Mouse (Mus musculus) limb, embryonic 10.5 days (tissue): ENCODE measurements around the gene Rnf186. TPM values are rescaled to one million over a fixed set of nuclear protein-coding genes. Genes with fewer than 3 reads are reported as not detected.
A peak's percentile ranks its signal among the peaks of the same experiment; 100 is the strongest.
"Not testable (repeated sequence)": the region's sequence is repeated elsewhere in the genome, so short reads cannot be mapped to it uniquely, and the experiment has no call there.

Source experiments
- DNase-seq: peaks from one replicate; pipeline ENCODE4 v3.0.0-alpha.2; 2017; ENCODE audit warnings: low spot score
- H3K27ac ChIP-seq: fragments of 300-500 bp; sonication (generic); 2 replicates; pipeline ENCODE4 v1.5.1; 2016; ENCODE audit warnings: mild to moderate bottlenecking
- H3K27me3 ChIP-seq: fragments of 300-500 bp; sonication (generic); 2 replicates; pipeline ENCODE4 v1.6.1; 2016; ENCODE audit warnings: low read depth, mild to moderate bottlenecking; ENCODE audit not compliant: poor library complexity, severe bottlenecking
- H3K36me3 ChIP-seq: fragments of 300-500 bp; sonication (generic); 2 replicates; pipeline ENCODE4 v1.6.1; 2016; ENCODE audit warnings: mild to moderate bottlenecking, moderate library complexity
- H3K4me1 ChIP-seq: fragments of 300-500 bp; sonication (generic); 2 replicates; pipeline ENCODE4 v1.6.1; 2016
- H3K4me3 ChIP-seq: fragments of 300-500 bp; sonication (generic); 2 replicates; pipeline ENCODE4 v1.5.1; 2016; ENCODE audit warnings: mild to moderate bottlenecking, moderate library complexity
- H3K9me3 ChIP-seq: fragments of 300-500 bp; sonication (generic); replicated peaks from 2 replicates; pipeline ENCODE4 v1.6.1; 2016; ENCODE audit warnings: mild to moderate bottlenecking
- WGBS: fragments of 180-500 bp; shearing (Covaris S2); methylation state at CpG from one replicate; pipeline ENCODE4 v1.1.7; 2016; 5-methylcytosine and 5-hydroxymethylcytosine counted together
- polyA plus RNA-seq: library from polyadenylated mRNA; unstranded; fragments of >200 nt; fragmentation: Nextera tagmentation; extraction: Ambion mirVana; gene quantifications from 2 replicates; pipeline ENCODE4 v1.2.1, GENCODE M21; 2016

Rnf186 gene
- polyA plus RNA-seq, 1 experiment from 2014 or later: not detected

DNA sequence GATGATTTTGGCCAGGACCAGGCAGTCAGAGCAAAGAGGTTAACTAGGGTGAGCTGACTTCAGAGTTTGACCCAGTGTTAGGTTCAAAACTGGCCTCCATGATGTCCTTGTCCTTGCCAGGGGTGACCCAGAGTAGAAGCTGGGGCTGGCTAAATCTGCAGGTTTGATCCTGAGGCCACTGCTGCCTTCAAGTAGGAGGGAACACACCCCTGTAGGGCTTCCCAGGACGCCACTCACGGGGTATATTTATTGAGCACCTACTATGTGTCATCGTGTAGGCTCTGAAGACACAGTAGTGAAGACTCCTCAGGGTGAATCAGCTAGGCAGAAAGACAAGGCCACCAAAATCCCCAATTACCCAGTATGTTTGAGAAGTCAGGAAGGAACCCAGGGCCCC lies 6.8 kb downstream of the Rnf186 start:
- no peaks in the 10 kb centered on the region for H3K9me3 ChIP-seq
- WGBS: 33% methylated on average over 3 of the region's 3 CpGs
- no peaks in the 10 kb centered on the region for H3K36me3 ChIP-seq
- H3K4me1 ChIP-seq: peaks cover 30% of the 10 kb centered on the region
- peak overlapping the region; percentile 70 for H3K4me3 ChIP-seq
- H3K27me3 ChIP-seq: no peaks in the 10 kb centered on the region
- H3K27ac ChIP-seq: peak overlapping the region; percentile 93
- DNase-seq: no peak

DNA sequence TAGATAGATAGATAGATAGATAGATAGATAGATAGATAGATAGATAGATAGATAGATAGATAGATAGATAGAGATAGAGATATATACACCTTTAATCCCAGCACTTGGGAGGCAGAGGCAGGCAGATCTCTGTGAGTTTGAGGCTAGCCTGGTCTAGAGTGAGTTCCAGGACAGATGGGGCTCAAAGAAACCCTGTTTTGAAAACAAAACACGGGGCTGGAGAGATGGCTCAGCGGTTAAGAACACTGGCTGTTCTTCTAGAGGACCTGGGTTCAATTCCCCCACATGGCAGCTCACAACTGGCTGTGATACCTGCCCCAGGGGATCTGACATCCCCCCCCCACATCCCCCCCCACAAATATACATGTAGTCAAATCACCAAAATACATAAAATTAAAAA lies 7.6 kb downstream of the Rnf186 start:
- H3K27ac ChIP-seq, H3K27me3 ChIP-seq, H3K4me3 ChIP-seq, DNase-seq, H3K36me3 ChIP-seq, H3K9me3 ChIP-seq: not testable (repeated sequence)
- H3K4me1 ChIP-seq: peaks cover 30% of the 10 kb centered on the region
- WGBS: 85% methylated on average over 2 of the region's 2 CpGs

DNA sequence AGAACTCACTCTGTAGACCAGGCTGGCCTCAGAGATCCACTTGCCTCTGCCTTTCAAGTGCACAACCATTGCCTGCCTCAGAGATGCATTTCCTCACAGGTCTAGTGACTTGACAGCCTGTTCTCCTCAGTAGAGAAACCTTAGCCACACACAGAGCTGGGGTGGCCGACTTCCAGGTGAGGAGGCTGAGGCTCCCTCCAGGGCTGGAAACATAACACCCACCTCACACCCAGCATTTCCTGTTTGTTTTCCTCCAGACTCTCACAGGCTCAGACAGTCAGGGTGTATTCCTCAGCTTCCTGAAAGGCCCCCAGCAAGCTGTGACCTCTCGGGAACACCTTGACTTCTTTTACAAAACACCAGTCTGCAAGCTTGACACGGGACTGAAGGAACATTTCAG lies 8.3 kb downstream of the Rnf186 start:
- no peak for DNase-seq
- no peaks in the 10 kb centered on the region for H3K36me3 ChIP-seq
- peaks cover 30% of the 10 kb centered on the region for H3K4me1 ChIP-seq
- H3K9me3 ChIP-seq: no peaks in the 10 kb centered on the region
- H3K27me3 ChIP-seq: no peaks in the 10 kb centered on the region
- H3K27ac ChIP-seq: no peak overlapping the region
- 51% methylated on average over 3 of the region's 3 CpGs for WGBS
- H3K4me3 ChIP-seq: no peak overlapping the region

DNA sequence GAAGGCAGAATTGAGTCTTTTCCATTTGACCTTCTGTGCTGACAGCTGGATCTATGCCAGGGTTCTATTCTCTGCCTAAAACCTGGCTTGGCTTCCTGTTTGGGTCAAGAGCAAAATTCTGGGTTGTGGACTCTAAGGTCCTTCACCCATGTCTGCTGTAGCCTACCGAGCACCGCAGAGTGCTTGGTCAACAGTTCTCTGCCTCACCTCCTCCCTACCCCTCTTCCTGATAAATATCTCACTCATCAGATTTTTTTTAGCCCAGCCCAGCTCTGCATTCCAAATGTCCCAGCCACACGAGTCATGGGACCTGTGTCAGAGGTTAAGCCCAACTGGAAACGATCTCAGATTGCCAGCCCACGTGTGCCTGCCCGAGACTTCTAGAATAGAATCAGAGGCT lies 9.1 kb downstream of the Rnf186 start:
- no peak for DNase-seq

DNA sequence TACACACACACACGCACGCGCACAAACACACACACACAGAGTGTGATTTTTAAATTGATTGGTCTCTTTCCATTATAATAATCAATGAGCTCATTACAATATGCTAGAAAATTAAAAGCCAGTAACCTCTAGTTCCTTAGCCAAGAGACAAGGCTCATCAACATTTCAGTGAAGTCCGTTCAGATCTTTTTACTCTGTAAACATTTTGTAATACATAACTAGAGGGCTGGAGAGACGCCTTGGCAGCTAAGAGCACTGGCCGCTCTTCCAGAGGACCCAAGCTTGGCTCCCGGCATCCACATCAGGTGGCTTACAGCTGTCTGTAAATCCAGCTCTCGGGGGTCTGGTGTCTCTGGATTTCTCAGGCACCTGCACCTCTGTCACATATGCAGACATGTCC lies 13.1 kb downstream of the Rnf186 start:
- no peak overlapping the region for H3K27ac ChIP-seq
- H3K36me3 ChIP-seq: no peaks in the 10 kb centered on the region
- H3K4me3 ChIP-seq: no peak overlapping the region
- H3K9me3 ChIP-seq: no peaks in the 10 kb centered on the region
- WGBS: 90% methylated on average over 8 of the region's 8 CpGs
- no peak for DNase-seq
- peaks cover 11% of the 10 kb centered on the region for H3K4me1 ChIP-seq
- no peaks in the 10 kb centered on the region for H3K27me3 ChIP-seq

More for the DNA sequence above, 9.1 kb downstream of the Rnf186 start:
- Histone ChIP-seq H3K27me3 (no peaks in the 10 kb centered on the region), H3K9me3 (no peaks in the 10 kb centered on the region), H3K36me3 (no peaks in the 10 kb centered on the region), H3K4me3 (no peak overlapping the region), H3K27ac (no peak overlapping the region), H3K4me1 (peaks cover 35% of the 10 kb centered on the region)
- WGBS: 63% methylated on average over 6 of the region's 6 CpGs

DNA sequence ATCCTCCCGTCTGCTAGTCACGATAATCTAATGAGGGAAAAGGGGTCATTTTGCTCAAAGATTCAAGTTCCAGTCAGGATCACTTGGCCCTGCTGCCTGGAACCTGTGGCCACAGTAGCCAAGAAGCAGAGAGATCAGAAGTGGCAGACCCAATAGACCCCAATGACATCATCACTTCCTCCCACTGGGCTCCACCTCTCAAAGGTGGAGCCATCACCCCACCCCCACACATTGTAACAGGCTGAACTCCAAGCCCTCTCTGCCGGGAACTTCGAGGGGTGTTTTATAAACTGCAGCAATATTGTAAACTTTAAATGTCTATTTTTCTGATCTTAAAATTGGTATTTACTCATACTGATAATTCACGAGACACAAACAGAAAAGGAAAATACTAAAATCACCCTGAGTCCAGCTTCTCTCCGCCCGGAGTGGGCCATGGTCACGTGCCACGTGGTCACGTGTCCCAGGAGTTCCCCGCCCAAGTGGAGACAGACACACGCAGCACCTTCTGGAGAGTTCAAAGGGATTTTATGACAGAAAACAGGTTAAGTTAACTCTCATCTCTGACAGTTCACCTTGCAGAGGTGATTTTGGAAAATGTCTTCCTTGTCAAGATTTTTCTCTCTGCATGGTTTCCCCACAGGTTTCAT lies 14.0 kb downstream of the Rnf186 start:
- Histone ChIP-seq H3K4me1 (peaks cover 7% of the 10 kb centered on the region), H3K9me3 (no peaks in the 10 kb centered on the region), H3K36me3 (no peaks in the 10 kb centered on the region), H3K27me3 (no peaks in the 10 kb centered on the region), H3K27ac (no peak overlapping the region), H3K4me3 (peak overlapping the region; percentile 38)
- 19% methylated on average over 12 of the region's 12 CpGs for WGBS
- peak; percentile 45 for DNase-seq

DNA sequence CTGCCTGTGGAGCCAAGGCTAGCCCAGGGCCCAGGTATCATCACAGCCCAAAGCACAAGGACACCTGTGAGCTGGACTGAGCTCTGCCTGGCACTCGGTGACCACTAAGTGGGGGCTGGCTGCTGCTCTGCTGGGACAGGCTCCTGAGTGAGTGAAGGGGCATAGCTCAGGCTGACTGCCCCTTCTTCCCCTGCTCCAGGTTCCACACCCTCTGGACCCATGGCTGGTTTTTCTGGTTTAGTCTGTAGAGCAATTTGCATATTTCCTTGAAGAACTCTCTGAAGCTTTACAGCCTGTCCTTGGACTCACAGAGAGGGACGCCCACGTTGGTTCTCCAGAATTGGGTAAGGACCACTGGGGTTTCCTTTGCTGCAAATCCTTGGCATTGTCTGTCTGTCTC lies 16.5 kb downstream of the Rnf186 start:
- peaks cover 7% of the 10 kb centered on the region for H3K4me1 ChIP-seq
- 74% methylated on average over 3 of the region's 3 CpGs for WGBS
- H3K4me3 ChIP-seq: no peak overlapping the region
- H3K9me3 ChIP-seq: no peaks in the 10 kb centered on the region
- H3K27ac ChIP-seq: no peak overlapping the region
- H3K27me3 ChIP-seq: no peaks in the 10 kb centered on the region
- DNase-seq: no peak
- no peaks in the 10 kb centered on the region for H3K36me3 ChIP-seq

DNA sequence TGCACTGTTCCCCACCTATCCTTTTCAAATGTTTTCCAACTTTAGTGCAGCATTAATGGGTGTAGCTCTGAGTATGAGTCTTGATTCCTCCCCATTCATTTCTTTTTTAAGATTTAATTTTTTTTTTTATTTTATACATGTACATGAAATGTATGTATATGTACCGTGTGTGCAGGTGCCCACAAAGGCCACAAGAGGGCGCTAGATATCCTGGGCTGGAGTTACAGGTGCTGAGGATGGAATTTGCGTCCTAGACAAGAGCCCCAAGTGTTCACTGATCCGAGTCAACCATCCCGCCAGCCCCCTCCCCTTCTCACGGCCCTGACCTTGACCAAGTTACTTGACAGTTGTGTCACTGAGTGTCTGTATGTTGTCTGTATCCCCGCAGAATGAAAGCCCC lies 17.8 kb downstream of the Rnf186 start:
- Histone ChIP-seq H3K9me3 (no peaks in the 10 kb centered on the region), H3K36me3 (no peaks in the 10 kb centered on the region), H3K27ac (no peak overlapping the region), H3K4me1 (peaks cover 7% of the 10 kb centered on the region), H3K27me3 (no peaks in the 10 kb centered on the region), H3K4me3 (no peak overlapping the region)
- DNase-seq: no peak
- 77% methylated on average over 7 of the region's 7 CpGs for WGBS

DNA sequence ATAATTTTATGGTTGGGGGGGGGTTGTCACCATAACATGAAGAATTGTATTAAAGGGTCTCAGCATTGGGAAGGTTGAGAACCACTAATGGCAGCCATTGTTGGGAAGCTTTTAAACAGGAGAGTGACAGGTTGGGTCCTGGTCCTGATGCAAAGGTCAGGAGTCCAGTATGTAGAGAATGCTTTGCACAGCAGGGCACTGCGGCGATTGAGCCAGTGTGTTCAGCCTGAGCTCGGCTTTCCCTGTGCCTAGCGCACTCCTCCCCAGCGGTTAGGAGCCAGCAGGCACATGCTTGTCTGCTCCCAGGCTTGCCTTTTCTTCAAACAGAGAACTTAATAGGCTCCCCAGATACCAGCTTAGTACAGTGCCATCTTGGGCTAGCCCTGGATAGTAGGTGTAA lies 19.4 kb downstream of the Rnf186 start:
- no peaks in the 10 kb centered on the region for H3K27me3 ChIP-seq
- H3K4me1 ChIP-seq: no peaks in the 10 kb centered on the region
- 68% methylated on average over 5 of the region's 5 CpGs for WGBS
- H3K27ac ChIP-seq: no peak overlapping the region
- DNase-seq: no peak
- H3K36me3 ChIP-seq: no peaks in the 10 kb centered on the region
- H3K4me3 ChIP-seq: no peak overlapping the region
- no peaks in the 10 kb centered on the region for H3K9me3 ChIP-seq

DNA sequence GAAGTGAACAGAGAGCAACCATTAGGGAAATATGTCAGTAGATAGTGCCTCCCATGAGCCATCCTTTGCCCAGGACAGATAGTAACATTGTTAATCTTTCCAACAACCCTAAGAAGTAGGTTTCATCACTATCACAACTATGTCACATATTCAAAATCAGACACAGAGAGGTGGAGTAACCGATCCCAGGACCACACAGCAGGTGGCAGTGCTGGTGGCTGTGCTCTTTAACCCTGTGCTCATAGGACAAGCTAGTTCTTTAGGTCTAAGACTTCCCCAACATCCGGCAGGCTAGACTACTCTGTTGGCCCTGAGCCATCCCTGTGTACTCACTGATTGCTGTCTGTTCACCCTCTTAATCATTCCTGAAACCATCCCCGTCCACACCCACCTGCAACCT lies 27.5 kb downstream of the Rnf186 start:
- WGBS: 82% methylated on average over 3 of the region's 3 CpGs
- no peaks in the 10 kb centered on the region for H3K36me3 ChIP-seq
- no peak overlapping the region for H3K27ac ChIP-seq
- no peaks in the 10 kb centered on the region for H3K9me3 ChIP-seq
- no peak overlapping the region for H3K4me3 ChIP-seq
- no peak for DNase-seq
- H3K4me1 ChIP-seq: no peaks in the 10 kb centered on the region
- no peaks in the 10 kb centered on the region for H3K27me3 ChIP-seq

DNA sequence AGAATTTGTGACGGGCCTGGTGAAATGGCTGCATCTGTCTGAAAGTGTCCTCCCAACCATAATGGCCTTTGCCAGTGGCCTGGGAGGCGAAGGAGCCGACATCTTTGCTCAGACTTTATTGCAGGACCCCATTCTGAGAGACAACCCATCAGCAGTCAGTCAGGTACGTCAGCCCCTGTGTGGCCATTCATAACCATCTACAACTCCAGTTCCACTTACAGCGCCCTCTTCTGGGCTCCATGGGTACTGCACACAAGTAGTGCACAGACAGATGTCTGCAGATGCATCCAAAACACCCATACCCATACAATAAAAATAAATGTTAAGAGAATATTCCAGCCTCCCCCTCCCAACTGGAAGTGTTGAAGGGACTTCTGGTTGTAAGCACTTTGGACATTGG lies 29.5 kb downstream of the Rnf186 start:
- no peak for DNase-seq
- WGBS: 79% methylated on average over 5 of the region's 5 CpGs
- peaks cover 6% of the 10 kb centered on the region for H3K4me1 ChIP-seq
- no peak overlapping the region for H3K4me3 ChIP-seq
- H3K27ac ChIP-seq: no peak overlapping the region
- no peaks in the 10 kb centered on the region for H3K27me3 ChIP-seq
- no peaks in the 10 kb centered on the region for H3K36me3 ChIP-seq
- H3K9me3 ChIP-seq: no peaks in the 10 kb centered on the region

DNA sequence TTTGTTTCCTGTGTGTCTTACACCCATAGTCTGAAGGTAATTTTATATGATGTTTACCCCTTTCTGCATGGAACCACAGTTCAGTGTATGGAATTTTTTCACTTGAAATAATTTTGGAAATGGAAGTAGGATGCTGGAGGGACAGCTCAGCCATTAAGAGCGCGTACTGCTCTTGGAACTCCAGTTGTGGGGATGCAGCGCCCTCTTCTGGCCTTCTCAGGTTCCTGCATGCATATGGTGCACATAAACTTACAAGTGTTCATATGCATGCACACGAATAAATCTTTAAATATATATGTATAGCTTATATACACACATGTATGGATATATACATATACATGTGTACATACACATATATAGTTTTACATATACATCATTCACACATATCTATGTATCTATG lies 30.2 kb downstream of the Rnf186 start:
- WGBS: 88% methylated on average over 4 of the region's 4 CpGs
- Histone ChIP-seq H3K4me3 (no peak overlapping the region), H3K27me3 (no peaks in the 10 kb centered on the region), H3K4me1 (peaks cover 6% of the 10 kb centered on the region), H3K9me3 (no peaks in the 10 kb centered on the region), H3K36me3 (no peaks in the 10 kb centered on the region), H3K27ac (no peak overlapping the region)
- no peak for DNase-seq

DNA sequence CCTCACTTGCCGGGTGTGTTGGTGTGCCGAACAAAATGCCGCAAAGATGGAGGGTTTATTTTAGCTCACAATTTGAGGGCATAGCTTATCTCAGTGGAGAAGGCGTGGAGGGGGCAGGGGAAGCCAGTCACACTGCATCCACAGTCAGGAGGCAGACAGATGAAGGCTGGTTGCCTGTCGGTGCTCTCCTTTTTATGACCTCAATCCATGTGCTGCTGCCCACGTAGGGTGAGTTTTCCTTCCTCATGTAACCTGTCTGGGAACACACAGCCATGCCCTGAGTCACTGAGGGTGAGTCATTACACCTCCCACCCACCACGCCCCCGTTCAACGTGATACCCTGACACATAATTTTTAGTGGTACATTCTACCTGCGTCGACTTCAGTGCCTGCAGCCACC lies 31.7 kb downstream of the Rnf186 start:
- no peaks in the 10 kb centered on the region for H3K9me3 ChIP-seq
- WGBS: 88% methylated on average over 11 of the region's 11 CpGs
- H3K4me1 ChIP-seq: peaks cover 6% of the 10 kb centered on the region
- H3K36me3 ChIP-seq: no peaks in the 10 kb centered on the region
- no peak overlapping the region for H3K27ac ChIP-seq
- no peak for DNase-seq
- H3K4me3 ChIP-seq: no peak overlapping the region
- H3K27me3 ChIP-seq: no peaks in the 10 kb centered on the region

DNA sequence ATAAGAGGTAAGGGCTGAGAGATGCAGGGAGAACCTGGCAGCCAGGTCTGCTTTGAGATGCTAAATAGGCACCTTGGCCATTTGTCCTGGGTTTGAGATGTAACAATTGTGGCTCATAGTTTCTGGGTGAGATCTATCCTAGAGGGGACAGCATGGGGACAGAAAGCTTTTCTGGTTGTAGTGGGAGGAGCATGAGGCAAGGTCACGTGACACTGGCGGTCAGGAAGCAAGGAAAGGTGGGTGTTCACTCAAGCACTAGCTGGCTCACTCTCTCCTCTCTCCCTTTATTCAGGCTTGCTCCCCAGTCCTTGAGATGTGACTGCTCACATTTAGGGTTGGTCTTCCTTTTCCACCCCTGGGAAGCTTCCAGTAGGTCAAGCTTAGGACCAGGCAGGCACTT lies 34.1 kb downstream of the Rnf186 start:
- 0 out of 2 replicates have a peak, but pooled peaks cover 7% of the 10 kb centered on the region for H3K27me3 ChIP-seq
- no peak overlapping the region for H3K27ac ChIP-seq
- H3K4me1 ChIP-seq: peaks cover 6% of the 10 kb centered on the region
- DNase-seq: no peak
- H3K4me3 ChIP-seq: no peak overlapping the region
- H3K9me3 ChIP-seq: no peaks in the 10 kb centered on the region
- WGBS: 46% methylated on average over 2 of the region's 2 CpGs
- no peaks in the 10 kb centered on the region for H3K36me3 ChIP-seq
